Mouse (Mus musculus) Patski (cell line): Measurements from ENCODE around the gene Gm21708. TPM values are rescaled to one million over a fixed set of nuclear protein-coding genes. Genes with fewer than 3 reads are reported as not detected.
"Not testable (repeated sequence)": the region's sequence is repeated elsewhere in the genome, so short reads cannot be mapped to it uniquely, and the experiment has no call there.

Experiments
- ATAC-seq: fragments of 100-300 bp; one replicate; pipeline ENCODE4 v1.8.0; 2021
- CTCF ChIA-PET: fragments of 350-600 bp; sonication (Branson Sonifier 250); formaldehyde crosslinking; loops from one replicate; lab custom pipeline; 2022; ENCODE audit warnings: inconsistent platforms; lab: Charles Lee
- POLR2A ChIA-PET: fragments of 350-600 bp; sonication (Branson Sonifier 250); formaldehyde crosslinking; loops from one replicate; lab custom pipeline; 2022; ENCODE audit warnings: antibody characterized with exemption, inconsistent platforms; lab: Charles Lee
- DNase-seq: peaks from one replicate; pipeline ENCODE4 v3.0.0-alpha.2; 2011; ENCODE audit warnings: low read depth, low spot score
- H3K27me3 ChIP-seq: fragments of 371-371 bp; one replicate; pipeline ENCODE4 v1.5.1; 2021
- in situ Hi-C: fragments of 300-500 bp; cut with MboI; formaldehyde crosslinking; loops from 3 replicates; pipeline ENCODE4 v1.11.1; 2018; ENCODE audit warnings: low pct_unique_long_range_greater_than_20kb, mixed read lengths
- polyA plus RNA-seq: library from polyadenylated mRNA; unstranded; gene quantifications from one replicate; pipeline ENCODE4 v1.2.3, GENCODE M21; 2021

Gm21708 gene
- polyA plus RNA-seq = not detected

GRCm38 (mm10) chrY:3410067-3410466 lies at the start of gene Gm21708, which contains the start of gene Gm21704:
Gene Gm21708 (minus strand): TSS chrY:3410167.
Gene Gm21704 (minus strand): TSS chrY:3410167.
- H3K27me3 ChIP-seq, DNase-seq, in situ Hi-C loops, POLR2A ChIA-PET, ATAC-seq, CTCF ChIA-PET: not testable (repeated sequence)

Other genes starting within 250 kb of the Gm21708 start
- not detected for gene Gm21677, start 103.7 kb downstream of the Gm21708 start, polyA plus RNA-seq
- not detected for gene Gm21693, start 64.8 kb downstream of the Gm21708 start, polyA plus RNA-seq
- gene Gm21704, start within 50 bp of the Gm21708 start, polyA plus RNA-seq = not detected